15 mouse cellular contexts compared by ENCODE assay signal in genomic region chr1:151662958-151663357, GRCm38 (mm10).
DNase-seq lines count a peak whose midpoint lies in the region; ATAC-seq lines count a peak whose summit lies in the region.
"Had no signal": no experiment of that assay in that cellular context is flagged by ENCODE, and none has a peak within 500 bp of the region (broad histone marks: within the 10 kb centered on the region; RNA-seq: fewer than 3 reads in every experiment).

No protein-coding gene starts in this region.

- DNase-seq in kidney, postnatal 14 days: peak; percentile 44
- no peak for DNase-seq in kidney, postnatal 4 days
- DNase-seq in adipocyte (ENCODE audit: low spot score): peak; percentile 44
- no peak for DNase-seq in heart, postnatal 25 days (ENCODE audit: low spot score)
- DNase-seq: lung, postnatal 4 days had no signal

- intact Hi-C loops in heart, postnatal 25 days (cut with DNase I): no loop called here

- H3K27ac ChIP-seq in liver, embryonic 12.5 days: no peak overlapping the region
- H3K27ac ChIP-seq: embryonic facial prominence, embryonic 13.5 days; forebrain, embryonic 13.5 days; hindbrain, embryonic 12.5 days; kidney, embryonic 15.5 days; limb, embryonic 10.5 days; liver, embryonic 14.5 days; midbrain, embryonic 12.5 days had no signal

- no peaks in the 10 kb centered on the region for H3K36me3 ChIP-seq in liver, embryonic 12.5 days
- H3K36me3 ChIP-seq: embryonic facial prominence, embryonic 13.5 days; hindbrain, embryonic 12.5 days; kidney, embryonic 15.5 days; limb, embryonic 10.5 days; midbrain, embryonic 12.5 days had no signal

- no peak overlapping the region for H3K4me2 ChIP-seq in liver, embryonic 12.5 days
- H3K4me2 ChIP-seq: embryonic facial prominence, embryonic 13.5 days; forebrain, embryonic 13.5 days; hindbrain, embryonic 12.5 days; kidney, embryonic 15.5 days; midbrain, embryonic 12.5 days had no signal

- no peak overlapping the region for H3K4me3 ChIP-seq in liver, embryonic 12.5 days
- H3K4me3 ChIP-seq: embryonic facial prominence, embryonic 13.5 days; forebrain, embryonic 13.5 days; hindbrain, embryonic 12.5 days; kidney, embryonic 15.5 days; limb, embryonic 10.5 days; midbrain, embryonic 12.5 days had no signal

- ATAC-seq in CD4-positive, CD25-positive, alpha-beta regulatory T cell, adult 4 months: peak; percentile 86
- peak; percentile 85 for ATAC-seq in inflammation-experienced regulatory T-cells, adult 6 months
- no peak for ATAC-seq in liver, embryonic 12.5 days
- ATAC-seq: forebrain, embryonic 13.5 days had no signal

- no peak overlapping the region for H3K9ac ChIP-seq in liver, embryonic 12.5 days
- H3K9ac ChIP-seq: embryonic facial prominence, embryonic 13.5 days; forebrain, embryonic 13.5 days; hindbrain, embryonic 12.5 days; kidney, embryonic 15.5 days; liver, embryonic 14.5 days; midbrain, embryonic 12.5 days had no signal

- WGBS in liver, embryonic 12.5 days (ENCODE audit: insufficient replicate concordance): 71% methylated on average over 6 of the region's 6 CpGs

- no peaks in the 10 kb centered on the region for H3K27me3 ChIP-seq in liver, embryonic 12.5 days (replicated peaks)
- H3K27me3 ChIP-seq: embryonic facial prominence, embryonic 13.5 days; forebrain, embryonic 13.5 days; hindbrain, embryonic 12.5 days; kidney, embryonic 15.5 days; midbrain, embryonic 12.5 days had no signal

- H3K4me1 ChIP-seq in liver, embryonic 12.5 days: peaks cover 24% of the 10 kb centered on the region
- H3K4me1 ChIP-seq: forebrain, embryonic 13.5 days; hindbrain, embryonic 12.5 days; limb, embryonic 10.5 days; midbrain, embryonic 12.5 days had no signal

- no peaks in the 10 kb centered on the region for H3K9me3 ChIP-seq in liver, embryonic 12.5 days (replicated peaks)
- H3K9me3 ChIP-seq: embryonic facial prominence, embryonic 13.5 days; forebrain, embryonic 13.5 days; hindbrain, embryonic 12.5 days; kidney, embryonic 15.5 days; limb, embryonic 10.5 days; midbrain, embryonic 12.5 days had no signal

Comparison
In these comparisons a context has a peak if more than half of its experiments do, and no peak if none do; other contexts are left out.
1. DNase-seq: peak in kidney, postnatal 14 days (single experiment) and adipocyte (single experiment); none in kidney, postnatal 4 days (0 of 2) and heart, postnatal 25 days (single experiment).